Mouse (Mus musculus) heart, postnatal 0 days (tissue): ENCODE results near the gene Tnrc6a.

Experiments used
- CTCF ChIP-seq: IDR thresholded peaks from 2 replicates; pipeline ENCODE4 v1.5.1; 2016; ENCODE audit warnings: antibody characterized with exemption, control low read depth, low read depth
- EP300 ChIP-seq: IDR thresholded peaks from 2 replicates; pipeline ENCODE4 v1.6.1; 2016; ENCODE audit warnings: antibody characterized with exemption, low read depth

- TF ChIP-seq CTCF (no peak), EP300 (no peak)
Measured at GRCm38 (mm10) chr7:123186463-123186862, 62.8 kb downstream of the Tnrc6a start.
